Comparison of ENCODE assay signal across 26 mouse cellular contexts in the genomic region with DNA sequence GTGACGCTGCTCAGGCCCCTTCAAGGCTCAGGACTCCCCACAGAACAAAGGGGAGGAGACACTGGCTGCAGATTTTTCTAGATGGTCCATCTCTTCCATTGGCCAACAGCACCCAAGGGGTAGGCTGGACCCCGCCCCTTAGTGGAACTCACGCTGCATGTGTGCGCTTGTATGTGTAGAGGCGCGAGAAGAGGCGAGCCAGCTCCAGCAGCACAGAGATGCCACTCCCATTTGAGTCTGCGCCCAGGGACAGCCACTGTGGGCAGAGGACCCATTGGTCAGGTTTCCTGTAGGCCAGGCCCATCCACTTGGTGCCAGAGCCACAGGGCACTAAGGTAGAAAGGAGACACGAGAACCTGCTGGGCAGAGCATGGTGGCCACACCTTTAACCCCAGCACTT. TPM values are rescaled to one million over a fixed set of nuclear protein-coding genes. Genes with fewer than 3 reads are reported as not detected.
"Had no signal": no experiment of that assay in that cellular context is flagged by ENCODE, and none has a peak within 500 bp of the region (broad histone marks: within the 10 kb centered on the region; RNA-seq: fewer than 3 reads in every experiment).

No protein-coding gene starts in this region.

- DNase-seq: gastrocnemius, adult 2 months; gastrocnemius, postnatal 10 days; gastrocnemius, postnatal 25 days; heart, postnatal 10 days; heart, postnatal 4 days; kidney, adult 18-20 months; kidney, adult 8-10 months; kidney, postnatal 10 days; kidney, postnatal 25 days; kidney, postnatal 4 days; liver; liver, embryonic 13.5 days; liver, postnatal 0 days had no signal

- H3K4me2 ChIP-seq: heart, embryonic 11.5 days; hindbrain, embryonic 14.5 days; intestine, embryonic 15.5 days; limb, embryonic 12.5 days; liver, embryonic 11.5 days; liver, embryonic 13.5 days; liver, embryonic 15.5 days had no signal

- H3K9me3 ChIP-seq: hindbrain, embryonic 10.5 days; intestine, embryonic 15.5 days; limb, embryonic 10.5 days; limb, embryonic 12.5 days; liver, embryonic 13.5 days; liver, embryonic 15.5 days had no signal

- H3K4me3 ChIP-seq: gastrocnemius, adult 2 months; heart, adult 2 months; hindbrain, embryonic 10.5 days; intestine, embryonic 15.5 days; layer of hippocampus, adult 2 months; left cerebral cortex, adult 2 months; limb, embryonic 10.5 days; limb, embryonic 12.5 days; liver, embryonic 13.5 days; liver, embryonic 15.5 days had no signal

- ATAC-seq: hindbrain, embryonic 16.5 days; inflammation-experienced regulatory T-cells, adult 6 months; intestine, embryonic 15.5 days; liver, postnatal 0 days had no signal

- H3K27ac ChIP-seq: gastrocnemius, adult 2 months; heart, adult 2 months; hindbrain, embryonic 10.5 days; hindbrain, embryonic 14.5 days; intestine, embryonic 15.5 days; layer of hippocampus, adult 2 months; left cerebral cortex, adult 2 months; limb, embryonic 10.5 days; limb, embryonic 12.5 days; liver, embryonic 13.5 days; liver, embryonic 15.5 days had no signal

- H3K9ac ChIP-seq: hindbrain, embryonic 14.5 days; intestine, embryonic 15.5 days; limb, embryonic 12.5 days; liver, embryonic 13.5 days; liver, embryonic 15.5 days; liver, postnatal 0 days had no signal

- H3K27me3 ChIP-seq: intestine, embryonic 15.5 days; limb, embryonic 12.5 days; liver, embryonic 13.5 days; liver, embryonic 15.5 days had no signal

RNA-seq across cellular contexts. Expression of a gene that starts 8.5 kb away (rescaled TPM):
- polyA plus RNA-seq: liver, embryonic 11.5 days; liver, embryonic 15.5 days; liver, postnatal 0 days had no signal
